Mouse (Mus musculus): Measurements from ENCODE around the gene Tcap. TPM values are rescaled to one million over a fixed set of nuclear protein-coding genes. Genes with fewer than 3 reads are reported as not detected.

Gene Tcap
- polyA plus RNA-seq, 1 experiment, result 83.8 TPM

DNA sequence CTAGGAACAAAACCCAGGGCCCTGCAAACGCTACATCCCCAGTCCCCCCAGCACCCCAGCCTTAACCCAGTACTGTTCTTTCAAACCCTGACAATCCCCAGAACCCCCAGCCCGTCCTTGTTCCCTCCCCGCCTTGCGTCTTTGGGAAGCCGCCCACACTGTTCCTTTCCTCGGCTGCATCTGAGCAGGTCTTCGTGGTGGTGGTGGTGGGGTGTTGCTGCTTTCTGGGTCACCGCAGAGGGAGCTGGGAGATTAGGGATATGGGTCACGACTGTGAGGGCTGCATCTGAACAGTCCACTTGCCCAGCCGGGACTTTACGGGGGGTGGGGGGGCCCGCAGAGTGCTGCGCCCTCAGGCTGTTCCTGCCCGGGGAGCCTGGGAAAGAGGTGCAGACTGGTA, 29.2 kb upstream of the Tcap start:
- peaks cover 23% of the 10 kb centered on the region for H3K4me1 ChIP-seq (replicated peaks; ENCODE audit: control insufficient read depth, insufficient read depth, low read length)
- 89% methylated on average over 14 of the region's 14 CpGs for WGBS
- no peak overlapping the region for H3K27ac ChIP-seq (ENCODE audit: control insufficient read depth, insufficient read depth, low read length)
- DNase-seq, result no peak
- H3K36me3 ChIP-seq (ENCODE audit: control insufficient read depth, insufficient read depth, low read length), result no peaks in the 10 kb centered on the region
- no peak for TF ChIP-seq CTCF (IDR thresholded peaks at IDR 0.05; ENCODE audit: borderline replicate concordance, control insufficient read depth, extremely low read depth, insufficient read depth, low read length, poor library complexity)
- no peak for TF ChIP-seq POLR2A (IDR thresholded peaks at IDR 0.05; ENCODE audit: control insufficient read depth, extremely low read depth, insufficient read depth, low read length, poor library complexity)
- no peak overlapping the region for H3K4me3 ChIP-seq (ENCODE audit: control insufficient read depth, insufficient read depth, low read length)
- H3K27me3 ChIP-seq (ENCODE audit: control insufficient read depth, insufficient read depth, low read length), result peaks cover 3% of the 10 kb centered on the region; the same call in 1 of the 2 replicates

DNA sequence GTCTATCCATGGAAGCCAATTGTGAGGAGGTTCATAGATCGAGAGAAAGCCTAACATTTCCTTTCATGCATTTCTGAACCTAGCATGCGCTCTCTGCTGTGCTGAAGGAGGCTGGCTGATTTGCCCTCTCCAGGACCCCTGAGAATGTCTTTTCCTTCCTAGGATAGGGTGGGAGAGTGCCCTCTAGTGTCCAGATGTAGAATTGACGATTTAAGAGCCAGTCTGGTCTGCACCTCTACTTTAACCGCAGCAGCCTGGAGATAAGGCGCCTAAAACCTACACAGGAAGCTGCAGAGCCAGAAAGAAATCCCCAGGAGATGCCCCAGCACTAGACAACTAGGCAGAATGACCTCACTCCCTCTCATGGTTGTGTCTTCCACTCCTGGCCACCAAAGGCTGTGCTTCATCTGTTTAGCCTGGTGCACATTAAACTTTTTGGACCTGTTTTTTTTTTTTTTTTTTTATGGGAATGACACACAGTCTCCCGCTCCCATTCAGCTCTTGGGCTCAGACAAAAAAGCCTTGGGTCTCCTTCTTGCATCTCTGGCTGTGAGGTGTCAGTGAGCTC, 27.8 kb upstream of the Tcap start:
- TF ChIP-seq CTCF (IDR thresholded peaks at IDR 0.05; ENCODE audit: borderline replicate concordance, control insufficient read depth, extremely low read depth, insufficient read depth, low read length, poor library complexity) (no peak), POLR2A (IDR thresholded peaks at IDR 0.05; ENCODE audit: control insufficient read depth, extremely low read depth, insufficient read depth, low read length, poor library complexity) (no peak)
- peak; percentile 68 for DNase-seq
- H3K4me3 ChIP-seq (ENCODE audit: control insufficient read depth, insufficient read depth, low read length), result no peak overlapping the region
- H3K27me3 ChIP-seq (ENCODE audit: control insufficient read depth, insufficient read depth, low read length), result no peaks in the 10 kb centered on the region
- H3K4me1 ChIP-seq (replicated peaks; ENCODE audit: control insufficient read depth, insufficient read depth, low read length), result peaks cover 34% of the 10 kb centered on the region
- no peak overlapping the region for H3K27ac ChIP-seq (ENCODE audit: control insufficient read depth, insufficient read depth, low read length)
- WGBS, result 6% methylated on average over 6 of the region's 6 CpGs
- no peaks in the 10 kb centered on the region for H3K36me3 ChIP-seq (ENCODE audit: control insufficient read depth, insufficient read depth, low read length)

DNA sequence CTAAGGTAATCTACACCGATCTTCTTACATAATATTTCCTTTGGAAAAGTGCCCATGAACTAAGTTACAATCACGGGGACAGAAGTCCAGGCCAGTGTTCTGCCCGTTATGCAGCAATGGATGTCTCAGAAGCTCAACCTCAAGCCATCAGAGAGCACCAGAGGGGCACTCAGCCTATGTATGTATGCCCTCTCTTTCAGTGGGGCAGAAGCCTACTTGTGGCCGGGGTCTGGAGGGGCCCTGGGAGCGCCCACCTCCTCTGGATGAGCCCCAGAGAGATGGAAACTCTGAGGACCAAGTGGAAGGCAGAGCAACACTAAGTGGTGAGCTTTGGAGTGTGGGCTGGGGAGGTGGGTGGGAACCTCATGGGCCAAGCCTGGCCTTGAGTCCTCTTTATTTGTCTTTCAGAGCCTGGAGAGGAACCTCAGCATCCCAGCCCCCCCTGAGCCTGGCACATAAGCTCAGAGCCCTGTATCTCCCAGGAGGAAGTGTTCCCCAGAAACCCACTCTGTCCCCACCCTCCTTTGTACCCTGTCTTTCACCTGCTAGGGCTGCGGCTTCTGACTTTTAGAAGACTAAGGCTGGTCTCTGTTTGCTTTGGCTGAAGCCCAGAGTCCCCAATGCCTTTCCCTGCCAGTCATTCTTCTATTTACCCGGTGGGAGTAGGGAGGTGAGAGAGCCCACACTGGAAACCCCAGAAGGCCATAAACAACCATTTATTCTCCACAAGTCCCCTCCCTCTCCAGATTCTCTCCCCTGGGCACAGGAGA, 26.8 kb upstream of the Tcap start:
- Histone ChIP-seq H3K4me3 (ENCODE audit: control insufficient read depth, insufficient read depth, low read length) (no peak overlapping the region), H3K27ac (ENCODE audit: control insufficient read depth, insufficient read depth, low read length) (no peak overlapping the region), H3K27me3 (ENCODE audit: control insufficient read depth, insufficient read depth, low read length) (no peaks in the 10 kb centered on the region), H3K36me3 (ENCODE audit: control insufficient read depth, insufficient read depth, low read length) (no peaks in the 10 kb centered on the region), H3K4me1 (replicated peaks; ENCODE audit: control insufficient read depth, insufficient read depth, low read length) (peaks cover 42% of the 10 kb centered on the region)
- 81% methylated on average over 7 of the region's 7 CpGs for WGBS
- TF ChIP-seq POLR2A (IDR thresholded peaks at IDR 0.05; ENCODE audit: control insufficient read depth, extremely low read depth, insufficient read depth, low read length, poor library complexity), result no peak
- TF ChIP-seq CTCF (IDR thresholded peaks at IDR 0.05; ENCODE audit: borderline replicate concordance, control insufficient read depth, extremely low read depth, insufficient read depth, low read length, poor library complexity), result no peak
- no peak for DNase-seq

DNA sequence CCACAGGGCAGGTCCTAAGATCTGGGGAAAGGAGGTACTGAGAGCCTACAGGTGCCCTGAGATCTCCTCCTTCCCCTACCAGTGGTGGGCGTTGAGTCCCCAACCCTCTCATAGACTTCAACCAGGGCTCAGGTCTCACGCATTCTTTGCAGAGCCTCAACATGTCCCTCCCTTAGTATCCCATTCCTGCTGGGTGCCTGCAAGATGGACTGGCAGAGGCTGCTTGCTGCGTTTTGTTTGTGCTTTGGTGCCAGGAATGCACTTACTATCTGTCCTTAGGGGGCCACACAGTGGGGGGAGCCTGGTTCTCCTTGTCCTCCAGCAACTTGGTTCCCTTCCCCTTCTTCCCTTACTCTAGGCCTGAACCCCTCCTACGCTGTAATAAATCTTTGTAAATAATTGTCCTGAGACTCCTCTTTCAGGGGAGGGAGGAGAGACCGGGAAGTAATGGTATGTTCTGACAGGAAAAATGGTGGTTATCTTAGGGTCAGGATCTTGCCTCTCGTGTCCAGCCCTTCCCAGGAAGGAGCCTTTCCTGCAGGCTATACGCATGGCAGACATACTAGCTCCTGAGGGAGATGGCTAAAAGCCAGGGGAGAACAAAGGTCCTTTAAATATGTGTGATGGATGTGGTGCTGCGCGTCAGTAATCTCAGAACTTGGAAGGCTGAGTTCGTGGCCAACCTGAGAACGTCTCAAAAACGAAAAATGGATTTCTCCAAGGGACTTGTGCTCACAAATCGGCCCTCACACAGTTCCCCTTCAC, 26.0 kb upstream of the Tcap start:
- DNase-seq, result no peak
- H3K36me3 ChIP-seq (ENCODE audit: control insufficient read depth, insufficient read depth, low read length), result no peaks in the 10 kb centered on the region
- H3K4me3 ChIP-seq (ENCODE audit: control insufficient read depth, insufficient read depth, low read length), result peak overlapping the region; percentile 46
- WGBS, result 20% methylated on average over 13 of the region's 13 CpGs
- H3K27ac ChIP-seq (ENCODE audit: control insufficient read depth, insufficient read depth, low read length), result peak overlapping the region; percentile 76
- H3K27me3 ChIP-seq (ENCODE audit: control insufficient read depth, insufficient read depth, low read length), result no peaks in the 10 kb centered on the region
- peaks cover 42% of the 10 kb centered on the region for H3K4me1 ChIP-seq (replicated peaks; ENCODE audit: control insufficient read depth, insufficient read depth, low read length)
- TF ChIP-seq CTCF (IDR thresholded peaks at IDR 0.05; ENCODE audit: borderline replicate concordance, control insufficient read depth, extremely low read depth, insufficient read depth, low read length, poor library complexity), result no peak
- TF ChIP-seq POLR2A (IDR thresholded peaks at IDR 0.05; ENCODE audit: control insufficient read depth, extremely low read depth, insufficient read depth, low read length, poor library complexity), result no peak

GRCm38 (mm10) chr11:98358161-98359083, 25.2 kb upstream of the Tcap start, which contains the start of gene Stard3:
Stard3 (plus strand) TSS chr11:98358368.
- peak; percentile 91 for DNase-seq
- Histone ChIP-seq H3K4me1 (replicated peaks; ENCODE audit: control insufficient read depth, insufficient read depth, low read length) (peaks cover 46% of the 10 kb centered on the region), H3K27me3 (ENCODE audit: control insufficient read depth, insufficient read depth, low read length) (no peaks in the 10 kb centered on the region), H3K36me3 (ENCODE audit: control insufficient read depth, insufficient read depth, low read length) (no peaks in the 10 kb centered on the region), H3K4me3 (ENCODE audit: control insufficient read depth, insufficient read depth, low read length) (peak within 1 kb of the TSS; percentile 70), H3K27ac (ENCODE audit: control insufficient read depth, insufficient read depth, low read length) (peak within 1 kb of the TSS; percentile 76)
- under 1% methylated on average over 60 of the region's 60 CpGs for WGBS
- TF ChIP-seq POLR2A (IDR thresholded peaks at IDR 0.05; ENCODE audit: control insufficient read depth, extremely low read depth, insufficient read depth, low read length, poor library complexity), result peak; percentile 77
- no peak for TF ChIP-seq CTCF (IDR thresholded peaks at IDR 0.05; ENCODE audit: borderline replicate concordance, control insufficient read depth, extremely low read depth, insufficient read depth, low read length, poor library complexity)

Data from thymus, adult 2 months (tissue).